Mouse (Mus musculus) CH12.LX (cell line): ENCODE results near the gene Grsf1. TPM values are rescaled to one million over a fixed set of nuclear protein-coding genes. Genes with fewer than 3 reads are reported as not detected.

Experiments used
- DNase-seq: peaks from one replicate; pipeline ENCODE4 v3.0.0-alpha.2; 2013; ENCODE audit errors: extremely low read depth
- H3K27ac ChIP-seq: 2 replicates; pipeline ENCODE4 v1.5.1; 2012; ENCODE audit warnings: low read depth, mild to moderate bottlenecking, control low read depth, moderate library complexity; ENCODE audit not compliant: insufficient read depth
- H3K27me3 ChIP-seq: replicated peaks from 2 replicates; pipeline ENCODE3; 2012; ENCODE audit warnings: inconsistent platforms
- H3K36me3 ChIP-seq, 2 experiments: replicated peaks in 1 of 2; 2 replicates each; pipeline versions ENCODE3 to v1.6.1; 2012; ENCODE audit warnings: inconsistent platforms in 1 of 2, low read length in 1 of 2, mild to moderate bottlenecking in 1 of 2, mixed read lengths in 1 of 2, moderate library complexity in 1 of 2; ENCODE audit not compliant: control insufficient read depth in 1 of 2, insufficient read depth in 1 of 2
- H3K4me1 ChIP-seq, 2 experiments: 2 replicates each; pipeline ENCODE4 v1.6.1; 2012; ENCODE audit warnings: inconsistent platforms in 1 of 2, moderate library complexity in 1 of 2; ENCODE audit not compliant: insufficient read depth in 2 of 2, control insufficient read depth in 1 of 2
- H3K4me2 ChIP-seq: 2 replicates; pipeline ENCODE4 v1.6.1; 2012; ENCODE audit warnings: low read depth, mild to moderate bottlenecking, control low read depth; ENCODE audit not compliant: poor library complexity, insufficient read depth, severe bottlenecking
- H3K4me3 ChIP-seq, 3 experiments: fragments of 150-350 bp in 1 of 3; sonication (generic) in 1 of 3; replicated peaks in 1 of 3; 2 replicates each; pipeline versions ENCODE3 to v1.5.1; 2011 to 2012; ENCODE audit warnings: low read depth in 2 of 3, low read length in 2 of 3, mild to moderate bottlenecking in 2 of 3, moderate library complexity in 2 of 3, control low read depth in 1 of 3, improper control_type of control experiment in 1 of 3, inconsistent platforms in 1 of 3, mixed read lengths in 1 of 3; ENCODE audit not compliant: poor library complexity in 1 of 3
- H3K79me2 ChIP-seq: replicated peaks from 2 replicates; pipeline ENCODE4 v1.6.1; 2012; ENCODE audit warnings: mild to moderate bottlenecking, moderate library complexity; ENCODE audit not compliant: control insufficient read depth, poor library complexity, insufficient read depth, severe bottlenecking; ENCODE audit errors: extremely low read depth
- H3K9ac ChIP-seq: 2 replicates; pipeline ENCODE4 v1.6.1; 2012; ENCODE audit warnings: low read depth, mild to moderate bottlenecking, control low read depth, moderate library complexity; ENCODE audit not compliant: insufficient read depth
- H3K9me3 ChIP-seq: replicated peaks from 2 replicates; pipeline ENCODE3; 2012; ENCODE audit warnings: low read length, inconsistent platforms, mixed read lengths
- BHLHE40 ChIP-seq: IDR thresholded peaks from 2 replicates; pipeline ENCODE4 v1.6.1; 2011; ENCODE audit warnings: mild to moderate bottlenecking, low read depth, low read length, improper control_type of control experiment
- CHD2 ChIP-seq: IDR thresholded peaks from 2 replicates; pipeline ENCODE4 v1.6.1; 2011; ENCODE audit warnings: low read length, improper control_type of control experiment
- CTCF ChIP-seq, 2 experiments: IDR thresholded peaks in 1 of 2; conservative IDR thresholded peaks in 1 of 2; 2 replicates each; pipeline ENCODE4 v1.5.1; 2011 to 2012; ENCODE audit warnings: low read depth in 2 of 2, low read length in 2 of 2, improper control_type of control experiment in 1 of 2, inconsistent platforms in 1 of 2, mild to moderate bottlenecking in 1 of 2, moderate library complexity in 1 of 2
- ELF1 ChIP-seq: IDR thresholded peaks from 2 replicates; pipeline ENCODE4 v1.6.1; 2014; ENCODE audit warnings: low read depth, mild to moderate bottlenecking, inconsistent platforms, low read length, improper control_type of control experiment
- EP300 ChIP-seq: IDR thresholded peaks from 2 replicates; pipeline ENCODE4 v1.6.1; 2011; ENCODE audit warnings: low read length, improper control_type of control experiment
- HCFC1 ChIP-seq: IDR thresholded peaks from 2 replicates; pipeline ENCODE4 v1.6.1; 2012; ENCODE audit warnings: low read depth, mild to moderate bottlenecking, inconsistent platforms, low read length, improper control_type of control experiment
- IRF4 ChIP-seq: IDR thresholded peaks from 2 replicates; pipeline ENCODE4 v1.6.1; 2014; ENCODE audit warnings: low read depth, mild to moderate bottlenecking, inconsistent platforms, low read length, improper control_type of control experiment
- KAT2A ChIP-seq: IDR thresholded peaks from 2 replicates; pipeline ENCODE4 v1.6.1; 2012; ENCODE audit warnings: low read length, improper control_type of control experiment, inconsistent platforms; ENCODE audit not compliant: insufficient replicate concordance
- MAX ChIP-seq: IDR thresholded peaks from 2 replicates; pipeline ENCODE4 v1.6.1; 2011; ENCODE audit warnings: low read length, improper control_type of control experiment
- MAZ ChIP-seq: IDR thresholded peaks from 2 replicates; pipeline ENCODE4 v1.6.1; 2012; ENCODE audit warnings: low read depth, mild to moderate bottlenecking, inconsistent platforms, low read length, improper control_type of control experiment, moderate library complexity
- MEF2A ChIP-seq: IDR thresholded peaks from 2 replicates; pipeline ENCODE4 v1.6.1; 2014; ENCODE audit warnings: low read depth, mild to moderate bottlenecking, inconsistent platforms, low read length, improper control_type of control experiment, borderline replicate concordance
- MXI1 ChIP-seq: IDR thresholded peaks from 2 replicates; pipeline ENCODE4 v1.6.1; 2011; ENCODE audit warnings: mild to moderate bottlenecking, low read depth, low read length, improper control_type of control experiment
- RAD21 ChIP-seq: IDR thresholded peaks from 2 replicates; pipeline ENCODE4 v1.6.1; 2011; ENCODE audit warnings: low read depth, mild to moderate bottlenecking, low read length, improper control_type of control experiment, moderate library complexity
- RCOR1 ChIP-seq: conservative IDR thresholded peaks from 2 replicates; pipeline ENCODE4 v1.6.1; 2012; ENCODE audit warnings: low read depth, mild to moderate bottlenecking, inconsistent platforms, low read length, improper control_type of control experiment
- SMC3 ChIP-seq: IDR thresholded peaks from 2 replicates; pipeline ENCODE4 v1.6.1; 2011; ENCODE audit warnings: low read depth, low read length, improper control_type of control experiment
- UBTF ChIP-seq: IDR thresholded peaks from 2 replicates; pipeline ENCODE4 v1.6.1; 2012; ENCODE audit warnings: low read depth, mild to moderate bottlenecking, inconsistent platforms, low read length, improper control_type of control experiment, moderate library complexity
- USF2 ChIP-seq: conservative IDR thresholded peaks from 2 replicates; pipeline ENCODE4 v1.6.1; 2011; ENCODE audit warnings: low read depth, low read length, improper control_type of control experiment
- ZKSCAN1 ChIP-seq: IDR thresholded peaks from 2 replicates; pipeline ENCODE4 v1.6.1; 2012; ENCODE audit warnings: low read depth, inconsistent platforms, low read length, improper control_type of control experiment, borderline replicate concordance
- ZMIZ1 ChIP-seq: IDR thresholded peaks from 2 replicates; pipeline ENCODE4 v1.6.1; 2012; ENCODE audit warnings: low read depth, mild to moderate bottlenecking, inconsistent platforms, low read length, improper control_type of control experiment
- dilution Hi-C: fragments of 300-500 bp; cut with MboI; formaldehyde crosslinking; loops from 2 replicates; pipeline ENCODE4 v1.14.3; 2020; ENCODE audit warnings: low sequenced_read_pairs; ENCODE audit not compliant: extremely low pct_unique_long_range_greater_than_20kb, extremely low pct_ligation_motif_present
- in situ Hi-C: fragments of 300-500 bp; cut with MboI; formaldehyde crosslinking; loops from 3 replicates; pipeline ENCODE4 v1.14.3; 2019; ENCODE audit warnings: low sequenced_read_pairs, low pct_ligation_motif_present, low pct_unique_long_range_greater_than_20kb, mixed read lengths
- polyA plus RNA-seq: library from polyadenylated mRNA; unstranded; fragments of >175 nt; gene quantifications from 2 replicates; pipeline ENCODE4 v1.2.1, GENCODE M21; 2012; ENCODE audit warnings: low read depth; ENCODE audit not compliant: insufficient read length
- total RNA-seq, 2 experiments: library from RNA; depleted of rRNA; stranded (reverse); fragments of 300-350 nt in 1 of 2; fragments of >200 nt in 1 of 2; gene quantifications; 2 replicates each; pipeline ENCODE4 v1.2.3; 2012 to 2014

The Grsf1 gene
- total and polyA plus RNA-seq, 3 experiments: 56.8 to 109 (median 100) TPM

DNA sequence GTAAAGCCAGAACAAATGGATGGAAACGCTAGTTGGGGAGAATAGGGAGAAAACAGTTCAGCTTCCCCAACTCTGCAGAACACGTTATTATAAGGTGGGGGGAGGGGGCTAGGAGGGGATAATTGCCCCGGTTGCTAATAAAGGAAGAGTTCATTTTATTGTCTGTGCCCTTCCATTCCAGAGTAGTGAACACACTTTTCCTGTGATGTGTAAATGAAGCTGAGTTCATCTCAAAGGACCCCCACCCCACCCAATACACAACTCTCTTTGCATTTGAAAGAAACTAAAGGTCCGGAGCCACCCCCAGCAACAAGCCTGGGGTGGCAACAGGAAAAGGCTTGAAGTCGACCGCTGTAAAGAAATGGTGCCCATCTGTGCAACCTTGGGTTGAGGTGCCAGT is 3.4 kb upstream of the Grsf1 start:
- H3K9ac ChIP-seq: no peak overlapping the region
- in situ Hi-C loops: no loop called here
- DNase-seq: no peak
- H3K4me1 ChIP-seq: peaks cover 0 to 1% of the 10 kb centered on the region in 2 experiments; a peak in 1 of 4 replicates
- H3K9me3 ChIP-seq: no peaks in the 10 kb centered on the region
- TF ChIP-seq EP300: no peak
- TF ChIP-seq RAD21: no peak
- TF ChIP-seq ELF1: no peak
- no peak for TF ChIP-seq IRF4
- no peak for TF ChIP-seq MXI1
- TF ChIP-seq MAX: no peak
- no peak for TF ChIP-seq HCFC1
- H3K27ac ChIP-seq: no peak overlapping the region
- no peak overlapping the region for H3K4me3 ChIP-seq
- dilution Hi-C loops: no loop called here
- no peak overlapping the region for H3K4me2 ChIP-seq
- H3K36me3 ChIP-seq: no peaks in the 10 kb centered on the region
- H3K79me2 ChIP-seq: peaks cover 16% of the 10 kb centered on the region
- H3K27me3 ChIP-seq: no peaks in the 10 kb centered on the region

DNA sequence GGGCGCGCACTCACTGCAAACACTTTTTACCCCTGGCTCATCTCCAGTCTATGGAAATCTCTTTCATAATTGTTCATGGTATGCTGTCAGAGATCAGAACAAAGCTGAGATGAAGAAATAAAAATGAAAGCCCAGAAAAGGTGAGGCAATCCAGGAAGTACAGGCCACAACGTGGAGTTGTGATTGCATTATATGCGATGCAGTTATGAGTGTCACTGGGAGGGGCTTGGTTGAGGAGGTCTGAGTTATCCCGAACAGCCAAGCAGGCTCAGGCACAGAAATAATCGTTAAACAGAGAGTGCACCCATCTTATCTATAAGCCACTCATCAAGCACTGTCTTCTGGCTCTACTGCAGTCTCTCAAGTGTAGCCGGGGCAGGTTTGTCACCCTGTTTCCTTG is 3.0 kb upstream of the Grsf1 start:
- Histone ChIP-seq H3K36me3 (no peaks in the 10 kb centered on the region), H3K9ac (no peak overlapping the region), H3K27me3 (no peaks in the 10 kb centered on the region), H3K27ac (no peak overlapping the region), H3K4me2 (no peak overlapping the region), H3K4me1 (peaks cover 2 to 5% of the 10 kb centered on the region in 2 experiments; a peak in 3 of 4 replicates), H3K4me3 (no peak overlapping the region), H3K9me3 (no peaks in the 10 kb centered on the region), H3K79me2 (peaks cover 20% of the 10 kb centered on the region)
- no peak for DNase-seq
- TF ChIP-seq KAT2A (no peak), CTCF (conservative IDR thresholded peaks at IDR 0.05 in 1 of 2, IDR thresholded peaks at IDR 0.05 in 1 of 2; ENCODE audit: low read depth in 2 of 2, low read length in 2 of 2) (no peak), USF2 (no peak), ZMIZ1 (no peak), ELF1 (no peak), ZKSCAN1 (no peak), UBTF (no peak), MEF2A (no peak), SMC3 (no peak), BHLHE40 (no peak), RCOR1 (no peak), CHD2 (no peak), IRF4 (no peak), EP300 (no peak), RAD21 (no peak), MAZ (no peak)
- dilution Hi-C loops: no loop called here
- in situ Hi-C loops: no loop called here
